Mouse (Mus musculus) neural tube, embryonic 10.5 days (tissue): ENCODE data around the gene 6030408B16Rik.

Experiments
- DNase-seq: peaks from one replicate; pipeline ENCODE4 v3.0.0-alpha.2; 2017; ENCODE audit warnings: low spot score; ENCODE audit errors: extremely low spot score

6030408B16Rik gene

DNA sequence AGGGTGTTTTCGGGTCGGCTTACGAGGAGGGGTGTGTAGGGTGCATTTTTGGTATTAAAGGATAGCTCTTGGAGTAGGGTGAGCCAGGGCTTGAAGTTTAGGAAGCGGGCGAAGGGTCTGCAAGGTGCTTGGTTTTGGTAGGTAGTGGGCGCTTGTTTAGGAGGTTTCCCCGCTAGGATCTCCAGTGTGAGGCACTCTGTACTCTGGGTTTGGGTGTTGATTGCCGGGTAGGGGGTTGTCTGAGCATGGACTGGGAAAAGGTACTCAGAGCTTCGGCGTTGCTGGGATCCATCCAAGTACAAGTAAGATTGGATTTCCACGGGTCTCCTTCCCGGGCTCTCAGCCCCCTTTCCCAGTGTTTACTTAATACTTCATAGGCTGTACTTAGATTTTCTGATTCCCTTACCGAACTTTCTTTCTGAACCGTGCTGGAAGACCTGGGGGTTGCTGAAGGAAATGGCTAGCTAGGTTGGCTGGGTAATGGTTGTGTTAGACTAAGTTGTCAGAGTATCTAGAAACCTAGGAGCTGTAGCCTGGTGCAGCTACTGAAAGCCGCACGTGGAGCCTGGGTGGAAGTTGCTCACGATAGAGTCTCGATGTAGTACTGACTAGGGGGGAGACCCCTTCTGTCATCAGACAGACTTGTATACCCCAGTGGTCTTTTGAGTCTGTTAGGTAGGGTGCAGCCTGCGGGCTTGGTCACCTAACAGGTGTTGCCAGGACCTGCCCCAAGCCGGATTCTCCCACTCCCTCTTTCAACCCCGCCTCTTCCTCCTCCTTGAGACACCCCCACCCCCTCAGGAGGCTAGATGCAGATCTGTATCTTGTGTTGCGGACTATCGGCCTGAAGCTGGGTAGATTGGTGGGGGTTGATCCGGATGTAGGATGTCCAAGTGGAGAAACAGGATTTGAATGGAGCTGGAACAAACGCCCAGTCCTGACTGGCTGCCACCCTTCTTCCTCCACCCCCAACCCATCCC lies 25.7 kb upstream of the 6030408B16Rik start:
- DNase-seq: no peak

DNA sequence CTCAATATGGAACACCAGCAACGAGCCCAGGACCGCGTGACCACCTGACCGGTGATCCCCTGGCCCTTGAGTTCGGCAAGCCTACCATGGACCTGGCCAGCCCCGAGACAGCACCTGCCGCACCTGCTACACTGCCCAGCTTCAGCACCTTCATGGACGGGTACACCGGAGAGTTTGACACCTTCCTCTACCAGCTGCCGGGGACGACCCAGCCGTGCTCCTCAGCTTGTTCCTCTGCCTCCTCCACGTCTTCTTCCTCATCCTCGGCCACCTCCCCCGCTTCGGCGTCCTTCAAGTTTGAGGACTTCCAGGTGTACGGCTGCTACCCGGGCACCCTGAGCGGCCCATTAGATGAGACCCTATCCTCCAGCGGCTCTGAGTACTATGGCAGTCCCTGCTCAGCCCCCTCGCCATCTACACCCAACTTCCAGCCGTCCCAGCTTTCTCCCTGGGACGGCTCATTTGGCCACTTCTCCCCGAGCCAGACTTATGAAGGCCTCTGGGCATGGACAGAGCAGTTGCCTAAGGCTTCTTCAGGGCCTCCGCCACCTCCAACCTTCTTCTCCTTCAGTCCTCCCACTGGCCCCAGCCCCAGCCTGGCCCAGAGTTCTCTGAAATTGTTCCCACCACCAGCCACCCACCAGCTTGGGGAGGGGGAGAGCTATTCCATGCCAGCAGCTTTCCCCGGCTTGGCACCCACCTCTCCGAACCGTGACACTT lies 22.8 kb upstream of the 6030408B16Rik start:
- no peak for DNase-seq

DNA sequence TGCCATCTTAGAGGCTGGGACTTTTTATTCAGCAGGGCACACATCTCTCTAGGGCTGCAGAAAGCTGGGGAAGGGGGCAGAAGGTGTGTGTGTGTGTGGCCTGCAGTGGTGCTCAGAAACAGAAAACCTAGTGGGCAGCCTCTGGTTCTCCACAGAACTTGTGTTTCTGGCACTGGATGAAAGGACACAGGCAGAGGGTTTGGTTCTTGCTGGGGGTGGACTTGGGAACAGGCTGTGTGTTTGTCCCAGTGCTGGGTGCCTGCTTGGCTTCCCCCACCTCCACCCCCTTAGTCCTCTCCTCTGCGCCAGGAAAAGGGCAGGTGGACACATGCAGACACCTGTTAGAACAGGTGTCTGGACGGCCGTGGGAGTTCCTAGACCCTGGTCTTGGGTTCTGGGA lies 21.9 kb upstream of the 6030408B16Rik start:
- DNase-seq: no peak

DNA sequence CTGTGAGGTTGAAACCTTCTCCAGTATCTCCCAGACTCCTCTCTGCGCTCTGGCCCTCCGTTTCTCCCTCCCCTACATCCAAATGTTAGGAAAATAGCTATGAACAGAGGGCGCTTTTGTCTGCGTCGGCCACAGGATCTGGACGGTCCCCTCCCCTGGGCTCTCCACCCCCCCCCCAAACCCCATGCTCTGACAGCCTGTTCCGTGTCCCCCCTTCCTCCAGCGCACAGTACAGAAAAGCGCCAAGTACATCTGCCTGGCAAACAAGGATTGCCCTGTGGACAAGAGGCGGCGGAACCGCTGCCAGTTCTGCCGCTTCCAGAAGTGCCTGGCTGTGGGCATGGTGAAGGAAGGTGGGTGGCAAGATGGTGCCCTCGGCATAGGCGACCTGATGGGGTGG lies 21.5 kb upstream of the 6030408B16Rik start:
- DNase-seq: no peak

DNA sequence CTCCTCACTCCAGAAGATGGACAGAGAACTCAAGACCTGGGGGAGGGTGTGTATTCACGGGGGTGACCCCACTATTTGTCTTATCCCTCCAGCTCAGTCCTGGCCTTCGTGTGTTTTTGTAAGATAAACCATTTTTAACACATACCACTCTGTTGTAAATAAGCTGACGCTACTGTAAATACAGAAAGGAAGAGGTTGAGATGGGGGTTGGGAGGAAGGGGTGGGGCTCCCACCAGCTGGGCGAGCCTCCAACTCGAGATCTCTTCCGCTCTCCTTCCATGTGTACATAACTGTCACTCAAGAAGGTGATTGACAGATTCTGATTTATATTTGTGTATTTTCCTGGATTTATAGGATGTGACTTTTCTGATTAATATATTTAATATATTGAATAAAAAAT lies 18.6 kb upstream of the 6030408B16Rik start:
- DNase-seq: no peak

DNA sequence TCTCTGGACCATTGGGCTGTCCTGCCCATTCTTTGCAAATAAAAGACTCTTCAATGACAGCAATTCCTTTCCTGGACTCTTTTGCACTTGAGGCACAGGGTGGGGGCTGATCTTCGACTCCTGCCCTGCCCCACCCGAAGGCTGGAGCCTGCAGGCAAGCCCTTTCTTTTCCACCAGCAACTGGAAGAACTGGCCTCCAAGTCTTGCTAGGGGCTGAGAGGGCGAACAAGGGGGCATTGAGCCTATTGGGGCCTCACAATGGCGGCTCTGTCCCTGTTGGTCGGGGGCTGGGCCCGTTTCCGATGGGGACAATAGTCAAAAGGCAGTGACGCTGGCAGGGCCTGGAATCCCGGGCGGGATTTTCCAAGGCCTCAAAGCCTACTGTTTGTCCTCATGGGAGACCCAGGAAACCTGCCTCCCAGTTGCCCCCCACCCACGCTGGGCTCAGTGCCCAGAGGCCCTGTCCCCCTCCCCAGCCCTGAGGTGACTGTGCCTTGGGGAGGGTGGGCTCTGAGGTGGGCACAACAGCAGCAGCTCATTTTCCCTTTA lies 15.6 kb upstream of the 6030408B16Rik start:
- DNase-seq: no peak

DNA sequence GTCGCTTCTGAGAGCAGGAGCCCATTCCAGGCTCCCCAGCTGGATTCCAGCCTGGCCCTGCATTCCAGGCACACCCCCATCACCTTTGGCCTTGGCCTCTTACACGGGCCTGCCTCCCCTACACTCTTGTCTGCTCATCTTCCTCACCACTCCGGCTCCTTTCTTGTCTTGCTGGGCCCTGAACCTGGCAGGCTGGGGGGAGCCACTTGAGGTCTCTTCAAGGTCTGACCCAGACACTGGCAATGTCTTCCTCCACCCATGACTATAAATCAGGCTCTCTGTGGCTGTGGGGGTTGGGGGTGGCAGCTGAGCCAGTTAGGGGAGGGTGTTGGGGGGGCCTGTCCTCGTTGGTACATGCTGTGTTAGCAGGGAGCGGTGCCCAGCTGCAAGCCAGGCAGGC lies 14.4 kb upstream of the 6030408B16Rik start:
- DNase-seq: no peak

DNA sequence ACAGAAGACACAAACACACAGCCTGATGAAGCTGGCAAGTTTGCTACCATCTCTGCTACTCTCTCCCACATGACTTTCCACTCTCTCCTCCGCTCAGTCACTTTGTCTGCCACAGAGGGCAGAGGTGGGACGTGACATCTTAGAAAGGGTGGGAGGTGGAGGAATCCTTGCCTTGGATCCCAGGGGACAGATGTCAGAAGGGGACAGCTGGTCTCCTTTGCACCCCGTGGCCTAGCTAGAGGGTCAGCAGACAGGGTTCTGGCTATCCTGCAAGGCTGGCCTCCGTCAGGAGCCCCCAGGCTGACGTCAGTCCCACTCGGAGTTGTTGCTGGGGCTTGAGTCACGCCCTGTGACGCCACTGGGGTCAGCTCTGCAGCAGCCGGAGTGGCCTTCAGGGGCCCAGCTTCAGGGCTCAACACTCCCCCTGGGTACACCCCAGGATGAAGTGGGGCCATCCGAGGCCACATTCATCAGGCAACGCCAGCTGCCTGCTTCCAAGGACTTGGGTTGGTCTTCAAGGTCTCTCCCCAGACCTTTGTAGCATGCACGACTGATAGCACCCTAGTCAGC lies 13.5 kb upstream of the 6030408B16Rik start:
- DNase-seq: no peak

DNA sequence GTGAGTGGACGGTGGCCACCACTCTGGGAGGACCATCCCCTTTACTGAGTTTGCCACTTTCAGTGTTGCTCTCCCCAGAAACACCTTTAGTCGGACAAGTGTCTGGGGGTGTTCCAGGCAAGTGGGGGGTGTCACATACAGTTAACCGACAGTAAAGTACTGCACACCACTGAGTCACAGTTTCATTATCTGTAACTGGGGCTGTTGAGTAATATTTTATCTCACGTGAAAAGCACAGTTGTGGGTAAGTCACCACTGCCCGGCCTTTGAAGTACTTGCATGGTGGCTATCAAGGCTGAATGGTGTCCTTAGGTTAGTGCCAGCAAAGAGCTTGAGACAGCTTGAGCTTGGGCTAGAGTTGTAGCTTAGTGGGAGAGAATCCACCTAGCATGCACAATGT lies 10.5 kb upstream of the 6030408B16Rik start:
- no peak for DNase-seq

DNA sequence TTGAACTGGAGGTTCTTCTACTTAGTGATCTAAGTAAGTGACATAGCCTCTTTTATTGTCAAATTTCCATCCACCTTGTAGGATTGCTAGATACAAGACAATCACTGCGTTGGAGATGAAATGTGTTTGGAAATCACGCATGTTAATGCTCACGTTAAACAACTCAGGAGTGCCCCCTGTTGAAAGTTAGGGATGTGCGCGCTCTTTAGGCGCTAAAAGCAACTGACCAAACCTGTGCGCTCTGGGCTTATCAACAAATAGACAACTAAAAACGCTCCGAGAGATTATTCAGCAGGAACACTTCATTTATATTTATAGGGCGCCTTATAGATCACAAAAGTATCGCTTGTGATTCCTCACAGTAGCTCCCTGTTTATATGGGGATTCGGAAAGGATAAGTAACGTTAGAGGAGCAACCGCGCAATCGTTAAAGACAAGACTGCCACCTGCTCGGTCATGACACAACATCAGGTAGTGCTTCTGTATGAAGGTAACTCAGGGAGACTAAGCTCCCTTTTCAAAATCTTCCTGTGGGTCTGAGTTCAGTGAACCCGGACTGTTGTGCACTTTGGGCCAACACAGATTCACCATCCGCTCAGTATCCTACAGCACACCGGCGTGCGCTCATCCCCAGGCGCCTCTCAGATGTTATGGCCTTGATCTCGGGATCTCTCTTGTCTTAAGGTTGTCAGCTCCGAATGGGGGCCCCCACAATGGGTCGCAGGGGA lies 9.7 kb upstream of the 6030408B16Rik start:
- peak; percentile 51 for DNase-seq

DNA sequence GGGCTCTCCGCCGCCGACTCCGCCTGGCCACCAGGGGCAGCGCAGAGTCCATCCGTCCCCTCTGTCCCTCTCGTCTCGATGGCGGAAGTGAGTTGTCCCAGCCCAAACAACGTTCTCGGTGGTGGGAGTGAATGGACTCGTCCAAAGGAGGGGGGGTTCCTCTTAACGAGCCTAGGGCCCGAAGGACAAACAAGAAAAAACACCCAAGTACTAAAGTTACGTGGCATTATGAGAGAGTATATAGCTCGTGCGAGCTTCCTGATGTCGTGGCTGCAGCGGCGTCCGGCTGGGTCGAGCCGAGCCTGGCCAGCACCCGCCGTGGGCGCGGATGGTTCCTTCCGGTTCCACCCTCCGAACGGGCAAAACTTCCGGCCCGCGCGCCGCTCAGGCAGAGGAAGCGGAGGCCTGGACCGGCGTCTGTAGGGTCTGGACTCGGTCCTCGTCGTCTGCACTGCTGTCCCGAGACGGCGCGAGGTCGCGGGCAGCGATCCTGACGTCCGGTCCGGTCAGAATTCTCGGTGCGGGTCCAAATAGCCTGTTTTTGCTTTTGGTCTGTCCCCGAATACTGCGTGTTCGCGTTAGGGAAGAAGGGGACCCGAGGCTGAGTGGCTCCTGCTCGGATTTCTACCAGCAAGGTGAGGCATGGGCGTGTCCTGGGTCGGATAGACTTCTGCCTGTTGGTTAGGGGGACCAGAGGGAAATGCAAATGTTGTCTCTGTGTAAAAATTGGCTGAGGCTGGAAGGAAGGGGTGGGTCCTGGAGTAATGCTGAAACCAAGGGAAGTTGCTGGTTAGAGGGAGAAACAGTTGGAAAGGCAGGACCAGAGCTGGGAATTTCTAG lies 8.9 kb upstream of the 6030408B16Rik start, which contains the start of gene Atg101:
Atg101 (plus strand) TSS at position 362 of the 840 bp plus-strand sequence.
- DNase-seq: peak; percentile 95

DNA sequence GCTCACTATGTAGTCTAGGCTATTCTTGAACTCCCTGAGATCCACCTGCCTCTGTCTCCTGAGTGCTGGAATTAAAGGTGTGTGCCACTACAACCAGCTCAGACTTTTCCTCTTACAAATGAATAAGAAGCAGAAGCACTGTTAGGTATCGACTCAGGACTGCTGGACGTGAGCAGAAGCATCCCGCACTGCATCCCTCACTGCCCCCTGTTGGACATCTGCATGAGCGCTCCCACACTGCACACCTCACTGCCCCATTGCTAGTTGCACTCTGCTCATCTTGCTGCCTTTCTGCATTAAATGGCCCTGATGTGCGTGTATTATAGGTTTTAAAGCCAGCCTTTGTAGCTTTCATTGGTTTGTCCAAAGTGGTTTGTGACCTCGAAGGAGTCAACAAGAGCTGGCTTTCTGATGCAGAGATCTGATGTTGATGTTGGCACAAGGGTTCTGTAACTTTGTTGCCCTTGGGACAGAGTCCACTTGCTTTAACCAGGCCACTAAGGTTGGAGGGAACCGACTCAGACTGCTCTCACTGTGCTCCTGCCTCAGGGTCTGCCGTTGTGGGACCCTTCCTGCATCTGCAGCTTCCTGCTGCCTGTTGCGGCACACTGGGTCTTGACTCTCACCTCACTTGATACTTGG lies 6.8 kb upstream of the 6030408B16Rik start:
- no peak for DNase-seq

DNA sequence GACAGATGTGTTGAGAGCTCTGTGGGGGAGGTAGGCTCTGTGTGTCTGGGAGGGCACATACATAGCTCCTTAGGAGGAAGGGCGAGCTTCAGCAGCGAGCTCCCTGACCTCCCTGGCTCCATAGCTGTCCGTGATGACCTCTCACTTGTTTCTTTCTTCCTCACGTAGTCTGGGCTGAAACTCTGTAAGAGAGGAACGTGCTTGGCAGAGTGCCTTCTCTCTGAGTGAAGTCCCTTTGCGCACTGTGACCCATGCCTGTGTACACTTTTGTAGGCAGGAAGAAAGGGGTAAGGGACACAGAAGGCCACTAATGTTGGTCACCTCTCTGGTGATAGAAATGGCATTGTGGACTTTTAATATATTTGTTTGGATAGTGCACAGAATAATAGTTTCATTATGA lies 5.7 kb upstream of the 6030408B16Rik start:
- no peak for DNase-seq

DNA sequence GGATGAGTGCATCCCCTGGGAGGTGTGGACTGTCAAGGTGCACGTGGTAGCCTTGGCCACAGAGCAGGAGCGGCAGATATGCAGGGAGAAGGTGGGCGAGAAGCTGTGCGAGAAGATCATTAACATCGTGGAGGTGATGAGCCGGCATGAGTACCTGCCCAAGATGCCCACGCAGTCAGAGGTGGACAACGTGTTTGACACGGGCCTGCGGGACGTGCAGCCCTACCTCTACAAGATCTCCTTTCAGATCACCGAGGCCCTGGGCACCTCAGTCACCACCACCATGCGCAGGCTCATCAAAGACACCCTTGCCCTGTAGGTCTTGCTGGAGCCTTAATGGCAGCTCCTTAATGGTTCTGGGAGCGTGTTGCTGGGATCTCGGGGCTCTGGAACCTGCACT lies 2.7 kb upstream of the 6030408B16Rik start:
- DNase-seq: no peak

DNA sequence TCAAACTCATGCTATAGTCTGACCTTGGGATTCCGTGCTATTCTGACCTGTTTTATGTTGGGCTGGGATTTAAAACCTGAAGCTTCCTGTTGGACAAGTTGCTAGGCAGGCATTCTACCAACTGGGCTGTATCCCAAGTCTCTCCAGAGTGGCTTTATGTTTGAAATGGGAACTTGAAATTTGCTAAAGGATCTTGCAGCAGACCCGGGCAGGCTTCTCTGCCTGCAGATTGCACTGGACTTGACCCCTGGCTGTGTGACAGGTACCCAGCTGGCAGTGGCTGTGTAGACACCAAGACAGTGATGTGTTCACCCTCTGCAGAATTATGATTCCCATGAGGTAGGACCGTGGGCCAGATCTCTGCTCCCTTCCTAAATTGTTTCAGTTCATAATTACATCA lies 1.0 kb upstream of the 6030408B16Rik start:
- DNase-seq: no peak

DNA sequence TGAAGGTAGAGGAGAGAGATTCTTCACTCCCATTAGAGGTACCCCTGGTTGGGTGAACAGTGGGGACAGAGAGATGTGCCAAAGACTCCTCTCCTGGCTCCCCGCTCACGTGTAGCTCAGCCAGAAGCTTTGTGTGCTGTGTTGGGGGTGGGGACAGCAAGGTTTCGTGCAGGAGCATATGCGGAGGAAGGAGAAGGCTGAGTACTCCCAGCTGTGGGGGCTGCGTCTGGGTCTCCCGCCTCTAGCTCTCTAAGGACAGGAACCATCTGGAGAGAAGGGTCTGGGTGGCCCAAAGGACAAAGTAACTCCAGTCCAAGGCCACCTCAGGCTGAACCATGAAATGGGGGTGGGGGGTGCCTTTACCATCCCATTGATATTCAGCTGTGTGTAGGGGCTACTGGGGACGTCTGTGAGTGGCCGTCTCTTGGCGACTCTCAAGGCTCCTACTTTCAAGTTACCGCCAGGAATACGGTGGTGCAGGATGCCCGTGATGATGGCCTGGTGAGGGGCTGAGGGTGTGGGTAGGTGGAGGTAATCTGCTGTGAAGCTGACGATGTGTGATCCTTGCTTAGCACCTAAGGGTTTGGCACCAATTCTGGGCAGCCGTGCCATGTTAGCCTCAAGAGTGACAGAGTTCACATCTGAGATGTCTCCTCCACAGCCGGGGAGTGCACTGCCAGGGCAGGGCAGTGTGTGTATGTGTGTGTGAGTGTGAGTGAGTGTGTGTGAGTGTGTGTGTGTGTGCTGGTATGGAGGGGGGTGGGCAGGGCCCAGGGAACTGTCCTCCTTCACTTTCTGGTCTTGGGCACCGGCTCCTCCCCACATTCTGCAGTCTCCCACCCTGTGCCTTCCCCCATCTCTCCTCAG lies 1.2 kb downstream of the 6030408B16Rik start:
- DNase-seq: no peak

DNA sequence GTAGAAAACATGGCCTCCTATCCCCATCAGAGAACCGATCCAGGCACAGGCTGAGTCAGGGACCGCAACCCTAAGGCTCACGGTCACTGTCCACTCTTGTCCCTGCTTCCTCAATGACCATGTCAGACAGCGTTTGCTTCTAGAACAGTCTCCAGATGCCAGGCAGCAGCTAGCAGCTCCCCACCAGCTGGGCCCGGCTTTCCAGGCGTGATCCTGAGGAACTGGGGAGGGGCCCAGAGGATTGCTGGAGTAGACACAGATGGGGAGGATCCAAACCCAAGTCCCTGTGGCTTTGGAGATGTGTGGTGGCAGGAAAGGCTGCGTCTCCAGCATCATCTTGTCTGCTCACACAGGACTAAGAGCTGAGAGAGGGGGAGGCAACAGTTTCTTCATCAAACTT lies 2.1 kb downstream of the 6030408B16Rik start:
- DNase-seq: no peak

DNA sequence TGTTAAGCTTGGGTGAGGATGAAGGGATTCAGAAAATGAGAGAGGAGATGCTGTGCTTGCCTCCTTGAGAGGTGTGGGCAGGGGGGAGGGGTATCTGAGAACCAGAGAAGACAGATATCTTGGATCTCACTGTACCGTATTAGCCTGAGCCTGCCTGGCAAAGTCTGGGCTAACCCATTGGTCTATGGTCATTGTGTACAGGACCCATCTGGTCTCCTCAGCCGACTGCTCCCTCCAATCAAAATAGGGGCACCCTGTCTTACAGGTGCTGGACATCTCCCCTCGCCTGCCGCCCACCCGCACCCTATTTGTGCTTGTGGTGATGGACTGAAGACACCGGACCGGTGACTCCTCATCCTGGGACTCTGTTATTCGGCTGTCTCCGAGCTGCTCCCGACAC lies 2.6 kb downstream of the 6030408B16Rik start:
- DNase-seq: no peak

DNA sequence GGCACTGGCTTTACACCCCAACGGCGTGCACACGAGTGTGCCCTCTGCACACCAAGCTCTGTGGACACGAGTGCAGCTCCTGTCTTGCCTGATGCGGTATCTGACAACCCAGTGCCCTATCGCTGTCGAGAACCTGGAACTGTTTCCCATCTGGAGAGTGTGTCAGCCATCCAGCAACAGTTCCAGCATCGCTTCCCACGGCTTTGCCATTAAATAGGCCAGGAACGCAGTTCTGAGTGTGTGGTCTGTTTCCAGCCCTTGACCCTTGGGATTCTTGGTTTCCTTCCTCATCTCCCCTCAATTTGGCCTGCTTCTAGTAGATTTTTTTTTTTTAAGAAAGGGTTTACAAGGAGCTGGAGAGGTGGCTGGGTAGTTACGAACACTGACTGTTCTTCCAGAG lies 3.1 kb downstream of the 6030408B16Rik start:
- DNase-seq: no peak
